Mouse (Mus musculus) lung, embryonic 14.5 days (tissue): ENCODE measurements around the gene 6430571L13Rik. TPM values are rescaled to one million over a fixed set of nuclear protein-coding genes. Genes with fewer than 3 reads are reported as not detected.

Experiments used
- ATAC-seq: fragments of 200-750 bp; cut with Nextera tagmentation; 2 replicates; pipeline ENCODE4 v1.8.0; 2017; ENCODE audit warnings: mild to moderate bottlenecking, moderate TSS enrichment, moderate library complexity; ENCODE audit not compliant: insufficient read depth
- DNase-seq: peaks from one replicate; pipeline ENCODE4 v3.0.0-alpha.2; 2015
- H3K27ac ChIP-seq: fragments of 300-500 bp; sonication (generic); 2 replicates; pipeline ENCODE4 v1.5.1; 2014; ENCODE audit warnings: low read depth, mild to moderate bottlenecking, moderate library complexity
- H3K27me3 ChIP-seq: fragments of 300-500 bp; sonication (generic); 2 replicates; pipeline ENCODE4 v1.6.1; 2014; ENCODE audit warnings: low read length, control low read depth; ENCODE audit not compliant: insufficient read depth
- H3K36me3 ChIP-seq: fragments of 300-500 bp; sonication (generic); 2 replicates; pipeline ENCODE4 v1.6.1; 2014; ENCODE audit warnings: control low read depth; ENCODE audit not compliant: insufficient read depth
- H3K4me1 ChIP-seq: fragments of 300-500 bp; sonication (generic); 2 replicates; pipeline ENCODE4 v1.6.1; 2014; ENCODE audit warnings: antibody characterized with exemption, control low read depth; ENCODE audit not compliant: insufficient read depth
- H3K4me2 ChIP-seq: fragments of 300-500 bp; sonication (generic); 2 replicates; pipeline ENCODE4 v1.6.1; 2014; ENCODE audit warnings: mild to moderate bottlenecking
- H3K4me3 ChIP-seq: fragments of 300-500 bp; sonication (generic); 2 replicates; pipeline ENCODE4 v1.5.1; 2014; ENCODE audit warnings: low read depth, low read length
- H3K9ac ChIP-seq: fragments of 300-500 bp; sonication (generic); 2 replicates; pipeline ENCODE4 v1.6.1; 2014
- H3K9me3 ChIP-seq: fragments of 300-500 bp; sonication (generic); 2 replicates; pipeline ENCODE4 v1.6.1; 2016; ENCODE audit warnings: low read depth, low read length, control low read depth
- CTCF ChIP-seq: IDR thresholded peaks from 2 replicates; pipeline ENCODE4 v1.5.1; 2016; ENCODE audit warnings: antibody characterized with exemption, low read depth
- WGBS: fragments of 180-500 bp; shearing (Covaris S2); extraction: QIAGEN DNeasy Blood & Tissue Kit; methylation state at CpG from one replicate; pipeline ENCODE4 v1.1.7; 2014; 5-methylcytosine and 5-hydroxymethylcytosine counted together
- polyA plus RNA-seq: library from polyadenylated mRNA; unstranded; fragments of >200 nt; fragmentation: Nextera tagmentation; extraction: Ambion mirVana; gene quantifications from 2 replicates; pipeline ENCODE4 v1.2.1, GENCODE M21; 2014

Gene 6430571L13Rik
- polyA plus RNA-seq, 1 experiment from 2014 or later, result 0.28 TPM

DNA sequence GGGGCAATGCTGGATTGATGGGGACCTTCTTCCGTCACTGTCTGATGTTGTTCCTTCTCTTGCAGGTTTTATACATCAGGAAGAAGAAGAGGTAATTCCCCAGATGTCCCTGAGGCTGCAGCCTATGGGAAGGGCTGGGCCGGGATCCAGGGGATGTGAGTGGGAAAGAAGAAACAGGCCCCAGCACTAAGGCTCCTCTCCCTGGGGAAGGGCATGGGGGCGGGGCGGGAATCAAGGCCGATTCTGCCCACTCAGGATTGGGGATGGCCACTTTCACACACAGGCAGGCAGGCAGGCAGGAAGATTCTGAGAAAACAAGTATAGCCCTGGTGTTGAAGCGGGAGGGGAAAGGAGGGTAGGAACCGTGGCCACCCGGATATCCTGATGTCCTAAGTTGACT, 5.7 kb downstream of the 6430571L13Rik start:
- Histone ChIP-seq H3K4me2 (no peak overlapping the region), H3K9me3 (no peaks in the 10 kb centered on the region), H3K27ac (no peak overlapping the region), H3K36me3 (no peaks in the 10 kb centered on the region), H3K4me3 (no peak overlapping the region), H3K27me3 (no peaks in the 10 kb centered on the region), H3K4me1 (no peaks in the 10 kb centered on the region), H3K9ac (no peak overlapping the region)
- no peak for DNase-seq
- no peak for TF ChIP-seq CTCF
- no peak for ATAC-seq
- WGBS, result 84% methylated on average over 8 of the region's 8 CpGs

DNA sequence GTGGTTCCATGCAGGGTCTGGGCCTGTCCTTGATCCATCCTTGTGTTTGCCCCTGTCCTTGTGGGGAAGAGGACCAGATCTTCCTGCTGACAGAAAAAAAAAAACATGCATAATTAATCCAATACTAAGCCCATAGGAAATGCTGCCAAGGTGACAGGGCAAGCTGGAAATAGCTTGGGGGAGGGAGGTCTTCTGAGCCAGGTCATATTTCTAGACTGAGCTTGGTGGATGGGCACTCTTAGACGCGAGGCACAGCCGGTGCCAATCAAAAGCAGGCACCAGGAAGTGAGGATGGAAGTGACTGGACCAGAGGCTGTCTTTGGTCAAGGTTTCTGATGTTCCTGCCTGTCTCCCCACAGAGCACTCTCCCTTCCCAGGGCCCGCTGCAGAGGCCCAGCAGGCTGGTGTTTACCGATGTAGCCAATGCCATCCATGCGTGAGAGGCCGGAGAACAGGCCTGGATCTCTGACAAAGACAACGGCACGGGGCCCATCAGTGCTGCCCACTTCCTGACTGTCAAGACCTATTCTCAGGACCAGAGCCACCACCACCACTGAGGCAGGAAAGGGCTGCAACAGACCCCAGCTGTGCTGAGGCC, 7.3 kb downstream of the 6430571L13Rik start:
- TF ChIP-seq CTCF, result no peak
- ATAC-seq, result no peak
- Histone ChIP-seq H3K9ac (no peak overlapping the region), H3K9me3 (no peaks in the 10 kb centered on the region), H3K4me2 (no peak overlapping the region), H3K27ac (no peak overlapping the region), H3K4me1 (no peaks in the 10 kb centered on the region), H3K27me3 (no peaks in the 10 kb centered on the region), H3K36me3 (no peaks in the 10 kb centered on the region), H3K4me3 (no peak overlapping the region)
- no peak for DNase-seq
- 57% methylated on average over 9 of the region's 9 CpGs for WGBS

DNA sequence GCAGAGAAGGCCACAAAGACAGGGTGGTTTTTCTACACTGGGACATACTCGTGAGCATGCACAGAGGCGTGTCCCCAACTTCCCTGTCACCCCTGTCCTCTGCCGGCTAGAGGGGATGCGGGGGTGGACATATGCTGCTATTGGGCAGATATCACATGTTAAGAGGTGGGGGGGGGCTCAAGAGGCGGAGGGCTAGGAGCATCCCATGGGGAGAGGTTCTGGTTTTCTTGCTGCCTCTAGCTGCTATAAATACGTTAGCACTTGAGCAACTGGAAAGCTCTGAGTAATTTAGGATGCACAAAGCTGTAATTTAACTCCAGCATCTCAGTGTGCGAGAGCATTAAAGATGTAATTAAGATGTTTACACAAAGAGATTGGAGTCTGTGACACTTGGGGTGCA, 8.9 kb downstream of the 6430571L13Rik start:
- no peaks in the 10 kb centered on the region for H3K36me3 ChIP-seq
- H3K4me1 ChIP-seq, result no peaks in the 10 kb centered on the region
- DNase-seq (no peak), ATAC-seq (no peak)
- TF ChIP-seq CTCF, result no peak
- no peak overlapping the region for H3K27ac ChIP-seq
- no peaks in the 10 kb centered on the region for H3K27me3 ChIP-seq
- no peaks in the 10 kb centered on the region for H3K9me3 ChIP-seq
- no peak overlapping the region for H3K4me3 ChIP-seq
- 47% methylated on average over 7 of the region's 7 CpGs for WGBS
- no peak overlapping the region for H3K4me2 ChIP-seq
- no peak overlapping the region for H3K9ac ChIP-seq

DNA sequence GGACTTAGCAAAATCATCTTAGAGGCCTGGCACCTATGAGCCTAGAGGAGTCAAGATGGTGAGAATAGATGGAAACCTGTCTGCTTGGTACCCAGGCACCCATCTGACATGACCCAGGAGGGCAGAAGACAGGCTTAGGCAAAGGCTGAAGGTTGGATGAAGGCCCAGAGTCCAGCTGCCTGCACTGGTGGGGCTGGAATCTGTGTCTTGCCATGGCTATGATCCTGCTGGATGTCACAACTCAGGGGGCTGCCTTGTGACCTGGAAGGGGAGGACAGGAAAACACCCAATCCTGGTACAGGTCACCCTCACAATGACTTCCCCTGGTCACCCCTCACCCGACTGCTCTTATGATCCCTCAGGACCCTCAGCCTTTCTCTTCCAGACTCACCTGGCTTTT, 14.4 kb downstream of the 6430571L13Rik start:
- DNase-seq, result no peak
- no peaks in the 10 kb centered on the region for H3K9me3 ChIP-seq
- H3K27me3 ChIP-seq, result no peaks in the 10 kb centered on the region; the same call in 1 of the 2 replicates
- no peaks in the 10 kb centered on the region for H3K4me1 ChIP-seq
- no peak overlapping the region for H3K27ac ChIP-seq
- ATAC-seq, result no peak
- no peak overlapping the region for H3K9ac ChIP-seq
- H3K4me2 ChIP-seq, result no peak overlapping the region
- no peak overlapping the region for H3K4me3 ChIP-seq
- 78% methylated on average over 1 of the region's 1 CpGs for WGBS
- no peak for TF ChIP-seq CTCF
- no peaks in the 10 kb centered on the region for H3K36me3 ChIP-seq

DNA sequence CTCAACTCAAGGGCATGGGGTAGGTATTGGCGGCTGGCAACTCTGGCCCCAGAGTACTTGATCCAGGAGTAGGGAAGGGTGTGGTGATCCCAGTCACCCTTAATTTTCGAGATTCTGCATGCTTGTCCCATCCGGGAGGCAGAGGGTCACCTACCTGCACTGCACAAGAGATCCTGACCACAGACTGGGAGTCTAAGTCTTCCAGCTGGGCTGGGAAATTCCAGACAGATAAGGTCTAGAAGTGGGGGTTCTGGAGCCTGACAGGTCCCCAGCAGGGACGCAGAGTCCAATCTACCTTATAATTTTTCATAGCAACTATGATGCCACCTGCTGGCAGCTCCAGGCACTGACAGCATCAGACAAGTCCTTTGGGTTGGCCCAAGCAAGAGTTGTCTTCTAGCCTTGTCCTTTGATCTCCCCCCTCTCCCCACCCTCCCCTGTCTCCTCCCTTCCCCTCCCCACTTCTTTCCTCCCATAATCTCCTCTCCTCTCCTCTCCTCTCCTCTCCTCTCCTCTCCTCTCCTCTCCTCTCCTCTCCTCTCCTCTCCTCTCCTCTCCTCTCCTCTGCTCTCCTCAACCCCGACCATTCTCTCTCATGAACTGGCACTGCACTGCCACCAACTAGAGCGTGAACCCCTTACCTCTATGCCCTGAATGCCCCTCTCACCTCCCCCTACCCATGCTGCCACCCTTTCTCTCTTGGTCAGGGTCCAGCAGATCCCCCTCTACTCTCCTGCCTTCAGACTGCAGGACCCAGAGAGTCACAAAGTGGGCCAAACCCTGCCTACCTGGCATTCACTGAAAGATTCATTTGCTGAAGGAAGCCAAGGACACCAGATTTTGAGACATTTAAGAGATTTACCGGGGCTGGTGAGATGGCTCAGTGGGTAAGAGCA, 15.7 kb downstream of the 6430571L13Rik start:
- TF ChIP-seq CTCF, result peak; percentile 72
- DNase-seq (peak; percentile 86), ATAC-seq (peak; percentile 39; the same call in 1 of the 2 replicates)
- Histone ChIP-seq H3K4me3 (no peak overlapping the region), H3K9ac (no peak overlapping the region), H3K27ac (no peak overlapping the region), H3K9me3 (no peaks in the 10 kb centered on the region), H3K4me2 (no peak overlapping the region), H3K36me3 (no peaks in the 10 kb centered on the region), H3K27me3 (no peaks in the 10 kb centered on the region; the same call in 1 of the 2 replicates), H3K4me1 (no peaks in the 10 kb centered on the region)
- WGBS, result 47% methylated on average over 7 of the region's 7 CpGs

DNA sequence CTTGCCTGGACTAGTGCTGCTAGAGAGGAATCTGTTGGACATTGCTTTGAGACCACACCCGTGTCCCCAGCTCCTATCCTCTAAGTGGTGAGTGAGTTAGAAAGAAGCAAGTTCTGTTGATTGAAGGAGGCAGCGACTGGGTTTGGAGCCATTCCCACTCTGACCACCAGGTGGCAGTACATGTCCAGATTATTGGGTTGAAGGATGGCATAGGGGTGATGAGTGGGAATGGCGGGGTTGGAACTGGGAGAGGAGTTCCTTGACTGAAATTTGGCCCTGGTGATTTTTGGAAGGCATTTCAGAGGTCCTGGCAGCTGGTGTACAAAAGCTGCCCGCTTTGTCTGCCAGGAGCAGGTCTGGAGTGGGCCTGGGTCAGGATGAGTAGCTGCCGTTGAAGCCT, 17.2 kb downstream of the 6430571L13Rik start:
- no peaks in the 10 kb centered on the region for H3K4me1 ChIP-seq
- no peaks in the 10 kb centered on the region for H3K9me3 ChIP-seq
- WGBS, result 22% methylated on average over 5 of the region's 5 CpGs
- H3K27me3 ChIP-seq, result no peaks in the 10 kb centered on the region; the same call in 1 of the 2 replicates
- TF ChIP-seq CTCF, result peak; percentile 97
- ATAC-seq, result peak; percentile 50; the same call in 1 of the 2 replicates
- no peak overlapping the region for H3K9ac ChIP-seq
- DNase-seq, result peak; percentile 87
- H3K4me3 ChIP-seq, result no peak overlapping the region
- no peaks in the 10 kb centered on the region for H3K36me3 ChIP-seq
- no peak overlapping the region for H3K27ac ChIP-seq
- no peak overlapping the region for H3K4me2 ChIP-seq

DNA sequence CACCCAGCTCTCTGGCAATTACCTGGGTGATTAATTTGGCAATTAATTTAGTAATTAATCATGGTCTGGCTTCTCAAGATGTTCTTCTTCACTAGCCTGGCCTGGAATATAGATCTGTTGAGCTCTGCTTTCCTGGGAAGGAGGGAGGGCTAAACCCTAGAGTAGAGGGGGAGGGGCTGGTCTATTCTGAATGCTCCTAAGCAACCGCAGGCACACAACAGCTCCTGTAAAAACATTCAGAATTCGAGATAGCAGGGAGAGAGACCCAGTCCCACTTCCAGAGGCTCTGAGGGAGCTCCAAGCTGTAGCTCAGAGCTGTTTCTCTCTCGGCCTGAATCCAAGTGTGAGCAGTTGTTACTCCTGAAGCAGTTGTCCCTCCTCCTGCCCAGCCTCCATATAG, 20.6 kb downstream of the 6430571L13Rik start:
- no peak for DNase-seq
- no peak overlapping the region for H3K9ac ChIP-seq
- WGBS, result 10% methylated on average over 3 of the region's 3 CpGs

More for the DNA sequence above, 20.6 kb downstream of the 6430571L13Rik start:
- H3K9me3 ChIP-seq, result no peaks in the 10 kb centered on the region
- ATAC-seq, result no peak
- no peaks in the 10 kb centered on the region for H3K36me3 ChIP-seq
- TF ChIP-seq CTCF, result no peak
- H3K4me3 ChIP-seq, result no peak overlapping the region
- no peaks in the 10 kb centered on the region for H3K4me1 ChIP-seq
- H3K4me2 ChIP-seq, result no peak overlapping the region
- H3K27me3 ChIP-seq, result no peaks in the 10 kb centered on the region
- H3K27ac ChIP-seq, result no peak overlapping the region
